Mouse (Mus musculus) testis, adult 2 months (tissue): ENCODE data around the gene Slc22a16. TPM values are rescaled to one million over a fixed set of nuclear protein-coding genes. Genes with fewer than 3 reads are reported as not detected.

Experiments used
- H3K27ac ChIP-seq: fragments of 200-500 bp; 2 replicates; pipeline ENCODE4 v1.5.1; 2012; ENCODE audit warnings: low read depth, low read length; ENCODE audit not compliant: control insufficient read depth, insufficient read depth
- H3K27me3 ChIP-seq: fragments of 200-500 bp; 2 replicates; pipeline ENCODE4 v1.6.1; 2012; ENCODE audit warnings: mild to moderate bottlenecking, low read length, moderate library complexity; ENCODE audit not compliant: control insufficient read depth, insufficient read depth
- H3K36me3 ChIP-seq: fragments of 200-500 bp; 2 replicates; pipeline ENCODE4 v1.6.1; 2012; ENCODE audit warnings: mild to moderate bottlenecking, low read length; ENCODE audit not compliant: control insufficient read depth, insufficient read depth
- H3K4me1 ChIP-seq: fragments of 200-500 bp; 2 replicates; pipeline ENCODE4 v1.6.1; 2012; ENCODE audit warnings: low read length; ENCODE audit not compliant: control insufficient read depth, insufficient read depth
- H3K4me3 ChIP-seq: fragments of 200-500 bp; 2 replicates; pipeline ENCODE4 v1.5.1; 2012; ENCODE audit warnings: low read depth, mild to moderate bottlenecking, low read length, moderate library complexity, mixed read lengths; ENCODE audit not compliant: control insufficient read depth
- CTCF ChIP-seq: fragments of 200-500 bp; IDR thresholded peaks from 2 replicates; pipeline ENCODE4 v1.5.1; 2012; ENCODE audit warnings: low read depth, mild to moderate bottlenecking, inconsistent platforms, low read length, moderate library complexity; ENCODE audit not compliant: control insufficient read depth, insufficient read depth, insufficient replicate concordance
- POLR2A ChIP-seq: fragments of 200-500 bp; IDR thresholded peaks from 2 replicates; pipeline ENCODE4 v1.6.1; 2012; ENCODE audit warnings: low read depth, mild to moderate bottlenecking, inconsistent platforms, low read length, moderate library complexity; ENCODE audit not compliant: control insufficient read depth
- polyA plus RNA-seq: library from polyadenylated mRNA; depleted of rRNA; stranded (reverse); fragments of >200 nt; gene quantifications from 2 replicates; pipeline ENCODE4 v1.2.3, GENCODE M21; 2012

Slc22a16 gene
- polyA plus RNA-seq, 1 experiment, result 172 TPM

- Histone ChIP-seq H3K4me3 (no peak overlapping the region), H3K4me1 (no peaks in the 10 kb centered on the region; the same call in 1 of the 2 replicates), H3K27ac (no peak overlapping the region), H3K27me3 (no peaks in the 10 kb centered on the region), H3K36me3 (no peaks in the 10 kb centered on the region)
- TF ChIP-seq CTCF (no peak), POLR2A (no peak)
Observed at GRCm38 (mm10) chr10:40638276-40638675, 68.1 kb downstream of the Slc22a16 start.

GRCm38 (mm10) chr10:40638823-40639819 is 69.0 kb downstream of the Slc22a16 start:
- Histone ChIP-seq H3K27ac (no peak overlapping the region), H3K36me3 (no peaks in the 10 kb centered on the region), H3K27me3 (no peaks in the 10 kb centered on the region), H3K4me3 (no peak overlapping the region), H3K4me1 (no peaks in the 10 kb centered on the region; the same call in 1 of the 2 replicates)
- TF ChIP-seq CTCF, result no peak
- TF ChIP-seq POLR2A, result no peak

DNA sequence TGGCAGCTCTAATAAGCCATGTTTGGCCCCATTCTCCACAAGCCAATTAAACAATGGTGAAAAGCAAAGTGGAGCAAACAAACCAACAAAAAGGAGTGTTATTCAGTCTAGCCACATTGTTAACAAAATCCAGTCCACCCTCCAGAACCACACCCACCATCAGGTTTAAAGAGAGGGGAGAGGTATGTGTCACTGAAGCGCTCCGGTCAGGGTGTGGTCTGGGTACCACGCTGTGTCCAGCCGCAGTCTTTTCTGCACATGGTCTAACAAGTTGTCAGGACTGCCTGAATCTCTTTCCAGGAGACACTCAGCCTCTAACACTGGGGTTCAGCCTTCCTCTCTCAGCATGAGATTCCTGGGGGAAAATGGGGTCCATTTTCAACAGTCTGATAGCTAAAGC is 70.3 kb downstream of the Slc22a16 start:
- Histone ChIP-seq H3K36me3 (no peaks in the 10 kb centered on the region), H3K4me1 (no peaks in the 10 kb centered on the region; the same call in 1 of the 2 replicates), H3K27ac (no peak overlapping the region), H3K27me3 (no peaks in the 10 kb centered on the region), H3K4me3 (no peak overlapping the region)
- TF ChIP-seq CTCF, result no peak
- TF ChIP-seq POLR2A, result no peak

GRCm38 (mm10) chr10:40641901-40642300 is 71.8 kb downstream of the Slc22a16 start:
- H3K27me3 ChIP-seq, result no peaks in the 10 kb centered on the region
- H3K4me3 ChIP-seq, result no peak overlapping the region
- H3K4me1 ChIP-seq, result no peaks in the 10 kb centered on the region; the same call in 1 of the 2 replicates
- H3K27ac ChIP-seq, result no peak overlapping the region
- TF ChIP-seq CTCF (no peak), POLR2A (no peak)
- no peaks in the 10 kb centered on the region for H3K36me3 ChIP-seq

GRCm38 (mm10) chr10:40643126-40643525 is 73.0 kb downstream of the Slc22a16 start:
- H3K27me3 ChIP-seq, result no peaks in the 10 kb centered on the region
- no peaks in the 10 kb centered on the region; the same call in 1 of the 2 replicates for H3K4me1 ChIP-seq
- TF ChIP-seq CTCF (no peak), POLR2A (no peak)
- H3K4me3 ChIP-seq, result no peak overlapping the region
- H3K36me3 ChIP-seq, result no peaks in the 10 kb centered on the region
- H3K27ac ChIP-seq, result no peak overlapping the region

- H3K4me1 ChIP-seq, result no peaks in the 10 kb centered on the region; the same call in 1 of the 2 replicates
- no peak for TF ChIP-seq CTCF
- no peak for TF ChIP-seq POLR2A
- no peaks in the 10 kb centered on the region for H3K27me3 ChIP-seq
Observed at GRCm38 (mm10) chr10:40644456-40644855, 74.3 kb downstream of the Slc22a16 start.

DNA sequence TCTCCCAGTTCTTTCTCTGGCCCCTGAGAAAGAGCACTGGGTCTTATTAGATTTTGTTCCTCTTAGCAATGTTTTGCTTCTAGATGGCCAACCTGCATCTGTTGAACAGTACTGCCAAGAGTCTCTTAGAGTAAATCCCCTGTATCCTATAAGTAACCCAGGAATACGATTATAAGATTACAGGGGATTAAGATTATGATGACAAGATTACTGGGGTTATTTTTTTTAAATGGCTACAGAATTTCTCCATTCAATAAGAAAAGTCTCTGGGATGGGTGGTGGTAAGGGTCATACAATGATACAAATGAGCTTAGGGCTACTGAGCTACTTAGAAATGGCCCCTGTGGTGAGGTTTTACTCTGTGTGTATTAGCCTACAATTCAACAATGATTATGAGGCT is 75.2 kb downstream of the Slc22a16 start:
- H3K4me3 ChIP-seq, result no peak overlapping the region
- no peaks in the 10 kb centered on the region for H3K4me1 ChIP-seq
- H3K27me3 ChIP-seq, result no peaks in the 10 kb centered on the region
- no peaks in the 10 kb centered on the region for H3K36me3 ChIP-seq
- no peak overlapping the region for H3K27ac ChIP-seq
- TF ChIP-seq CTCF (no peak), POLR2A (no peak)

More at GRCm38 (mm10) chr10:40644456-40644855, 74.3 kb downstream of the Slc22a16 start:
- Histone ChIP-seq H3K4me3 (no peak overlapping the region), H3K27ac (no peak overlapping the region), H3K36me3 (no peaks in the 10 kb centered on the region)

GRCm38 (mm10) chr10:40648776-40649175 is 78.6 kb downstream of the Slc22a16 start:
- no peaks in the 10 kb centered on the region for H3K27me3 ChIP-seq
- no peaks in the 10 kb centered on the region for H3K4me1 ChIP-seq
- no peaks in the 10 kb centered on the region for H3K36me3 ChIP-seq
- TF ChIP-seq POLR2A (no peak), CTCF (no peak)
- no peak overlapping the region for H3K27ac ChIP-seq
- no peak overlapping the region for H3K4me3 ChIP-seq
